Mouse (Mus musculus) neural tube, embryonic 12.5 days (tissue): ENCODE measurements around the gene Nme9. TPM values are rescaled to one million over a fixed set of nuclear protein-coding genes. Genes with fewer than 3 reads are reported as not detected.

Source experiments
- ATAC-seq: fragments of 200-750 bp; cut with Nextera tagmentation; 2 replicates; pipeline ENCODE4 v1.8.0; 2017; ENCODE audit warnings: low read depth, mild to moderate bottlenecking, moderate TSS enrichment, moderate library complexity; ENCODE audit not compliant: low FRiP score
- H3K27ac ChIP-seq: fragments of 300-500 bp; sonication (generic); 2 replicates; pipeline ENCODE4 v1.5.1; 2016
- H3K27me3 ChIP-seq: fragments of 300-500 bp; sonication (generic); replicated peaks from 2 replicates; pipeline ENCODE4 v1.6.1; 2016; ENCODE audit warnings: mild to moderate bottlenecking
- H3K36me3 ChIP-seq: fragments of 300-500 bp; sonication (generic); 2 replicates; pipeline ENCODE4 v1.6.1; 2016; ENCODE audit warnings: mild to moderate bottlenecking
- H3K4me1 ChIP-seq: fragments of 300-500 bp; sonication (generic); 2 replicates; pipeline ENCODE4 v1.6.1; 2016
- H3K4me2 ChIP-seq: fragments of 300-500 bp; sonication (generic); replicated peaks from 2 replicates; pipeline ENCODE4 v1.6.1; 2016; ENCODE audit warnings: mild to moderate bottlenecking
- H3K4me3 ChIP-seq: fragments of 300-500 bp; sonication (generic); 2 replicates; pipeline ENCODE4 v1.5.1; 2016
- H3K9ac ChIP-seq: fragments of 300-500 bp; sonication (generic); 2 replicates; pipeline ENCODE4 v1.6.1; 2016; ENCODE audit warnings: mild to moderate bottlenecking
- H3K9me3 ChIP-seq: fragments of 300-500 bp; sonication (generic); 2 replicates; pipeline ENCODE4 v1.6.1; 2016; ENCODE audit warnings: mild to moderate bottlenecking
- WGBS: fragments of 180-500 bp; shearing (Covaris S2); methylation state at CpG from one replicate; pipeline ENCODE4 v1.1.7; 2016; 5-methylcytosine and 5-hydroxymethylcytosine counted together
- polyA plus RNA-seq: library from polyadenylated mRNA; unstranded; fragments of >200 nt; fragmentation: Nextera tagmentation; extraction: Ambion mirVana; gene quantifications from 2 replicates; pipeline ENCODE4 v1.2.1, GENCODE M21; 2016

The Nme9 gene
- polyA plus RNA-seq, 1 experiment from 2014 or later, result not detected

DNA sequence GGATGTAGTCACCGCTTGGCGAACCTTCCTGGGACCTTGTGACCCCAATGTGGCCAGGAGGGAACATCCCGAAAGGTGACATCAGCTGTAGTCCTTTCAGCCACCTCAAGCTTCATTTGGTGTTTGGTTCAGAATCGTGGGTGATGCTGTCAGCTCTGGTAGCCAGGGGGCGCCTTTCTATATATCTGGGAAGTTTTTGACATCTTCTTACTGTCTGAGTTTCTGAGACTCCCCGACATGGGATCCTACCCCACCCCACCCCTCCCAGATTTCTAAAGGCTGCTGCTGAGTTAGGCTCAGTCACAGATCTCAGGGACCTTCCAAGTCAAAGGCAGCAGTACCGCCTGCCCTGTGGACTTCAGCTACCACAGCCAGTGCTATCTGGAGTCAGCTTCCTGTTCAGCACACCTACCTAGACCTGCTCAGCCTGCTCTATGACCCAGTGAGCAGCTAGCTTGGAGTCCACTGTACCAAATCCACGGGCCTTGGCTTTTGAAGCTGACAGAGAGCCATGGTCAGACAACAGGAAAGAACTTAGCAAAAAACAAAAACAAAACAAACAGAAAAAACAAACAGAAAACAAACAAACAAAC is 18.5 kb downstream of the Nme9 start:
- 67% methylated on average over 8 of the region's 8 CpGs for WGBS
- H3K4me2 ChIP-seq, result no peak overlapping the region
- H3K27me3 ChIP-seq, result no peaks in the 10 kb centered on the region
- no peak for ATAC-seq
- H3K4me1 ChIP-seq, result no peaks in the 10 kb centered on the region; the same call in 1 of the 2 replicates
- no peak overlapping the region for H3K27ac ChIP-seq
- no peaks in the 10 kb centered on the region for H3K9me3 ChIP-seq
- no peak overlapping the region for H3K9ac ChIP-seq
- no peak overlapping the region for H3K4me3 ChIP-seq
- H3K36me3 ChIP-seq, result 0 out of 2 replicates have a peak, but pooled peaks cover 3% of the 10 kb centered on the region

- no peaks in the 10 kb centered on the region for H3K27me3 ChIP-seq
- no peak overlapping the region for H3K4me3 ChIP-seq
- no peak overlapping the region for H3K4me2 ChIP-seq
- WGBS, result 55% methylated on average over 16 of the region's 16 CpGs
- no peaks in the 10 kb centered on the region for H3K9me3 ChIP-seq
- no peak overlapping the region for H3K9ac ChIP-seq
- no peaks in the 10 kb centered on the region; the same call in 1 of the 2 replicates for H3K4me1 ChIP-seq
- peaks cover 9% of the 10 kb centered on the region for H3K36me3 ChIP-seq
- no peak overlapping the region for H3K27ac ChIP-seq
- no peak for ATAC-seq
Measured at GRCm38 (mm10) chr9:99470347-99471092, 19.2 kb downstream of the Nme9 start.

GRCm38 (mm10) chr9:99471334-99471733 is 20.1 kb downstream of the Nme9 start:
- Histone ChIP-seq H3K36me3 (peaks cover 16% of the 10 kb centered on the region), H3K27me3 (no peaks in the 10 kb centered on the region), H3K9me3 (no peaks in the 10 kb centered on the region), H3K9ac (no peak overlapping the region), H3K4me2 (no peak overlapping the region), H3K4me3 (no peak overlapping the region), H3K4me1 (no peaks in the 10 kb centered on the region; the same call in 1 of the 2 replicates), H3K27ac (no peak overlapping the region)
- ATAC-seq, result no peak
- WGBS, result 74% methylated on average over 7 of the region's 7 CpGs

DNA sequence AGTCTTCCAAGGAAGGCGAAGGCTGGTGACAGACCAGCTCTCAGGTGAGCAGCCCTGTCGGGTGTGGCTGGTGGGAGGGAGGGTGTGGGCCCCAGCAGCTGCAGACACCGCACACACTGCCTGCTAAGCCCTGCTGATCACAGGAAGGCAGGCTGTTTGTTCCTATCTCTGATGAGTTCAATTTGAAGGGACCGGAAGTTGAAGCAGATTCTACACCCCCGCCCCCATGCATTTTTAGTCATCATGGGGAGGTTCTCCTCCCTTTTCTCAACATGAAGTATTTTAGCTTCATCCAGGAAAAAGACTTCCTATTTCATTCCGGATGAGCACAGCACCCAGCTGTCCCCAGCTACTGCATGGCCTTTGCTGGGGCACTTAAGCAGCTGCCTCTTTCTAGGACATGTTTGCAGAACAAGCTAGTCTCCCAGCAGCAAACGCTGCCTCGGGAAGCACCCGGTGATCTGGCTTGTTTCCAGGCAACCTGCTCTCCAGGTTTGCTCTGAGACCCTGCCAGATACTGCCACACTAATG is 28.0 kb downstream of the Nme9 start:
- H3K36me3 ChIP-seq, result peaks cover 34% of the 10 kb centered on the region
- no peak for ATAC-seq

GRCm38 (mm10) chr9:99480764-99481163 is 29.5 kb downstream of the Nme9 start:
- Histone ChIP-seq H3K27ac (no peak overlapping the region), H3K27me3 (no peaks in the 10 kb centered on the region), H3K4me3 (no peak overlapping the region), H3K4me1 (no peaks in the 10 kb centered on the region), H3K9me3 (no peaks in the 10 kb centered on the region), H3K36me3 (peaks cover 33% of the 10 kb centered on the region), H3K4me2 (no peak overlapping the region), H3K9ac (no peak overlapping the region)
- 93% methylated on average over 4 of the region's 4 CpGs for WGBS
- ATAC-seq, result no peak

More for the DNA sequence above, 28.0 kb downstream of the Nme9 start:
- Histone ChIP-seq H3K27ac (no peak overlapping the region), H3K9ac (no peak overlapping the region), H3K9me3 (no peaks in the 10 kb centered on the region), H3K4me2 (no peak overlapping the region), H3K27me3 (no peaks in the 10 kb centered on the region), H3K4me1 (no peaks in the 10 kb centered on the region), H3K4me3 (no peak overlapping the region)
- 85% methylated on average over 9 of the region's 9 CpGs for WGBS

GRCm38 (mm10) chr9:99483191-99483590 is 31.9 kb downstream of the Nme9 start:
- no peak overlapping the region for H3K4me2 ChIP-seq
- H3K4me1 ChIP-seq, result no peaks in the 10 kb centered on the region
- 94% methylated on average over 4 of the region's 4 CpGs for WGBS
- no peaks in the 10 kb centered on the region for H3K9me3 ChIP-seq
- H3K27me3 ChIP-seq, result no peaks in the 10 kb centered on the region
- peaks cover 49% of the 10 kb centered on the region for H3K36me3 ChIP-seq
- no peak overlapping the region for H3K4me3 ChIP-seq
- ATAC-seq, result no peak
- H3K9ac ChIP-seq, result no peak overlapping the region
- H3K27ac ChIP-seq, result no peak overlapping the region

DNA sequence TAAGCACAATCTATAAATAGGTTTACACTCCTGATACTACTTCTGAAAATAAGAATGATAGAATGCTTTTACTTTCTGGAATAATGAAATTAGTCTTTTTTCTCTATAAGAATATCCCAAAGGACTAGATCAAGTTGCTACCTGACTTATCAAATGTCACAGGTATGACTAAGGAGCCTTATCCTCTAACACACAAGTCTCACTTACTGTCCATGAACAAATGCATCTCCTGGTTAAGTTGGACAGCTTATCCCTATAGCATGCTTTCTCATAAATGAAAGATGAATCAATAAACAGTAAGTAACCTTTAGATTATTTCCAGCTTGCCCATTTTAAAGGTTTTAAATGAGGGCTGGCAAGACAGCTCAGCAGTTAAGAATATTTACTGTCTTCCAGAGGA is 33.4 kb downstream of the Nme9 start:
- ATAC-seq, result no peak
- Histone ChIP-seq H3K4me2 (no peak overlapping the region), H3K27me3 (no peaks in the 10 kb centered on the region), H3K4me3 (no peak overlapping the region), H3K36me3 (peaks cover 58% of the 10 kb centered on the region), H3K9ac (no peak overlapping the region), H3K27ac (no peak overlapping the region), H3K4me1 (no peaks in the 10 kb centered on the region), H3K9me3 (no peaks in the 10 kb centered on the region)

- ATAC-seq, result no peak
- H3K36me3 ChIP-seq, result peaks cover 59% of the 10 kb centered on the region
Measured at GRCm38 (mm10) chr9:99485144-99485543, 33.9 kb downstream of the Nme9 start.

GRCm38 (mm10) chr9:99487126-99487695 is 35.9 kb downstream of the Nme9 start:
- no peak for ATAC-seq
- no peaks in the 10 kb centered on the region for H3K9me3 ChIP-seq

More at GRCm38 (mm10) chr9:99485144-99485543, 33.9 kb downstream of the Nme9 start:
- no peaks in the 10 kb centered on the region for H3K27me3 ChIP-seq
- no peak overlapping the region for H3K27ac ChIP-seq
- no peaks in the 10 kb centered on the region for H3K4me1 ChIP-seq
- no peak overlapping the region for H3K4me3 ChIP-seq
- no peak overlapping the region for H3K9ac ChIP-seq
- 97% methylated on average over 4 of the region's 4 CpGs for WGBS
- H3K9me3 ChIP-seq, result no peaks in the 10 kb centered on the region
- H3K4me2 ChIP-seq, result no peak overlapping the region

GRCm38 (mm10) chr9:99487841-99488240 is 36.6 kb downstream of the Nme9 start:
- Histone ChIP-seq H3K27me3 (no peaks in the 10 kb centered on the region), H3K9me3 (no peaks in the 10 kb centered on the region), H3K4me3 (no peak overlapping the region), H3K27ac (no peak overlapping the region), H3K4me1 (no peaks in the 10 kb centered on the region), H3K9ac (no peak overlapping the region), H3K36me3 (peaks cover 53% of the 10 kb centered on the region), H3K4me2 (no peak overlapping the region)
- WGBS, result 86% methylated on average over 3 of the region's 3 CpGs
- no peak for ATAC-seq

More at GRCm38 (mm10) chr9:99487126-99487695, 35.9 kb downstream of the Nme9 start:
- Histone ChIP-seq H3K36me3 (peaks cover 50% of the 10 kb centered on the region), H3K27ac (no peak overlapping the region), H3K27me3 (no peaks in the 10 kb centered on the region), H3K9ac (no peak overlapping the region), H3K4me2 (no peak overlapping the region), H3K4me3 (no peak overlapping the region), H3K4me1 (no peaks in the 10 kb centered on the region)
- 93% methylated on average over 8 of the region's 8 CpGs for WGBS

GRCm38 (mm10) chr9:99491050-99491449 is 39.8 kb downstream of the Nme9 start:
- peaks cover 57% of the 10 kb centered on the region for H3K36me3 ChIP-seq
- H3K9ac ChIP-seq, result no peak overlapping the region
- no peaks in the 10 kb centered on the region for H3K4me1 ChIP-seq
- no peak overlapping the region for H3K4me2 ChIP-seq
- H3K27me3 ChIP-seq, result no peaks in the 10 kb centered on the region
- H3K27ac ChIP-seq, result no peak overlapping the region
- no peak overlapping the region for H3K4me3 ChIP-seq
- H3K9me3 ChIP-seq, result no peaks in the 10 kb centered on the region
- ATAC-seq, result no peak
- 95% methylated on average over 4 of the region's 4 CpGs for WGBS

DNA sequence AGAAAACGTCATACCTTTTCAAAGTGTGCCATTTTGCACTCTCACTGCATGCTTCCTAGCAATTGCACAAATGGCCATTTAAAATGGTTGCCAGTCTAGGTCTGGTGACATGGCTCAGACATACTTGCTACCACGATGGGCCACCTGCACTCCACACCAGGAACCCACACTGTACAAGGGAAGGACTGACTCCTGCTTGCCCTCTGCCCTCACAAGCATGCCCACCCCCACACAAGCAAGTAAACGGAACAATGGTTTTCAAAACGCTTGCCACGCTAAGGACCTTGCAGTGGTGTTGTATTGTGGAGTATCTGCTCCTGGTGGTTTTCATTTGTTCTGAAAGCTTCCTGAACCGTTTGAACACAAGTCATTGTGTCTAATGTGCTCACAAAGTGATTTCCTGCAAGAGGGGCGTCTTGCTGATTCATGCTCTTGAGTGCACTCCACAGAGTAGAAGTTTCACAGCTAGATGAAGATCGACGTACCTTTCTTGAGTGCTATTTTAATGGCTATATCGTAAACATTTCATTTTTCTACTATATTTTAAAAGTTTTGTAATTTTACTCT is 41.4 kb downstream of the Nme9 start:
- no peaks in the 10 kb centered on the region for H3K9me3 ChIP-seq
- no peak overlapping the region for H3K4me2 ChIP-seq
- peaks cover 51% of the 10 kb centered on the region for H3K36me3 ChIP-seq
- no peak overlapping the region for H3K9ac ChIP-seq
- no peak overlapping the region for H3K4me3 ChIP-seq
- no peaks in the 10 kb centered on the region for H3K27me3 ChIP-seq
- H3K4me1 ChIP-seq, result no peaks in the 10 kb centered on the region
- no peak overlapping the region for H3K27ac ChIP-seq
- WGBS, result 82% methylated on average over 10 of the region's 10 CpGs
- ATAC-seq, result no peak
